8 mouse cellular contexts compared by ENCODE assay signal in genomic region chr5:53212087-53212781, GRCm38 (mm10). TPM values are rescaled to one million over a fixed set of nuclear protein-coding genes. Genes with fewer than 3 reads are reported as not detected.
DNase-seq lines count a peak whose midpoint lies in the region; ATAC-seq and TF ChIP-seq lines count a peak whose summit lies in the region.

No protein-coding gene starts in this region.

- no peak overlapping the region for H3K27ac ChIP-seq in kidney, adult 2 months (ENCODE audit: insufficient read depth, low read depth, low read length)
- peak overlapping the region; percentile 80 for H3K27ac ChIP-seq in hindbrain, embryonic 13.5 days
- H3K27ac ChIP-seq in midbrain, embryonic 14.5 days (replicated peaks; ENCODE audit: low read depth, low read length) = no peak overlapping the region

- H3K4me3 ChIP-seq in kidney, adult 2 months (ENCODE audit: insufficient read depth, low read depth, low read length) = peak overlapping the region; percentile 56
- H3K4me3 ChIP-seq in hindbrain, embryonic 13.5 days = peak overlapping the region; percentile 75
- H3K4me3 ChIP-seq in midbrain, embryonic 14.5 days (replicated peaks; ENCODE audit: low read depth, low read length) = peak overlapping the region; percentile 71

- H3K9ac ChIP-seq in hindbrain, embryonic 13.5 days = peak overlapping the region; percentile 88
- H3K9ac ChIP-seq in midbrain, embryonic 14.5 days (replicated peaks; ENCODE audit: low read length) = peak overlapping the region; percentile 86

- no peaks in the 10 kb centered on the region for H3K36me3 ChIP-seq in kidney, adult 2 months (ENCODE audit: control insufficient read depth, insufficient read depth, low read length)
- no peaks in the 10 kb centered on the region for H3K36me3 ChIP-seq in hindbrain, embryonic 13.5 days
- no peaks in the 10 kb centered on the region for H3K36me3 ChIP-seq in midbrain, embryonic 14.5 days (ENCODE audit: control insufficient read depth, insufficient read depth, low read length)

- TF ChIP-seq CTCF in kidney, adult 2 months (conservative IDR thresholded peaks at IDR 0.05; ENCODE audit: insufficient read depth, insufficient read length, low read depth, low read length) = no peak

- WGBS in kidney, adult 2 months = 15% methylated on average over 20 of the region's 20 CpGs
- 24% methylated on average over 20 of the region's 20 CpGs for WGBS in hindbrain, embryonic 13.5 days
- WGBS in midbrain, embryonic 14.5 days = 23% methylated on average over 20 of the region's 20 CpGs

- H3K27me3 ChIP-seq in kidney, adult 2 months (replicated peaks; ENCODE audit: control insufficient read depth, insufficient read depth, low read length) = no peaks in the 10 kb centered on the region
- H3K27me3 ChIP-seq in hindbrain, embryonic 13.5 days = peaks cover 21% of the 10 kb centered on the region
- peaks cover 5% of the 10 kb centered on the region; the same call in 1 of the 2 replicates for H3K27me3 ChIP-seq in midbrain, embryonic 14.5 days (ENCODE audit: control insufficient read depth, insufficient read depth, low read length)

- no peaks in the 10 kb centered on the region for H3K9me3 ChIP-seq in hindbrain, embryonic 13.5 days
- no peaks in the 10 kb centered on the region for H3K9me3 ChIP-seq in midbrain, embryonic 14.5 days (ENCODE audit: control insufficient read depth, low read length)

- ATAC-seq in common myeloid progenitor, adult 5-6 weeks (replicated peaks; ENCODE audit: low read depth, poor library complexity, severe bottlenecking) = peak; percentile 57
- no peak for ATAC-seq in hindbrain, embryonic 13.5 days (ENCODE audit: low FRiP score)
- no peak for ATAC-seq in midbrain, embryonic 14.5 days (ENCODE audit: low FRiP score, low TSS enrichment)
- ATAC-seq in CD4-positive, CD25-positive, alpha-beta regulatory T cell, adult 4 months = no peak
- ATAC-seq in frontal cortex, adult (ENCODE audit: low TSS enrichment) = no peak

- no peak for TF ChIP-seq POLR2A in kidney, adult 2 months (IDR thresholded peaks at IDR 0.05; ENCODE audit: low read depth, low read length)

- peaks cover 6% of the 10 kb centered on the region; the same call in 1 of the 2 replicates for H3K4me1 ChIP-seq in kidney, adult 2 months (ENCODE audit: control insufficient read depth, insufficient read depth, low read length)
- H3K4me1 ChIP-seq in hindbrain, embryonic 13.5 days (replicated peaks) = peaks cover 48% of the 10 kb centered on the region
- 0 out of 2 replicates have a peak, but pooled peaks cover 11% of the 10 kb centered on the region for H3K4me1 ChIP-seq in midbrain, embryonic 14.5 days (ENCODE audit: control insufficient read depth, insufficient read depth, low read length)

- intact Hi-C loops in left cerebral cortex, postnatal 14 days (cut with DNase I) = loop anchor here (5.0 kb wide), 1 partner anchor 65 kb away; no protein-coding TSS in a partner anchor

- DNase-seq in kidney, adult 2 months = no peak
- DNase-seq in kidney, adult 11 months = no peak
- peak; percentile 53 for DNase-seq in midbrain, embryonic 14.5 days
- no peak for DNase-seq in left cerebral cortex, postnatal 14 days (ENCODE audit: low spot score in 2 of 2)

- H3K4me2 ChIP-seq in hindbrain, embryonic 13.5 days = peak overlapping the region; percentile 97
- peak overlapping the region; percentile 92 for H3K4me2 ChIP-seq in midbrain, embryonic 14.5 days (ENCODE audit: low read length)

RNA-seq across cellular contexts. Expression of gene Sel1l3, which starts 1.5 kb away (rescaled TPM):
- 28.6 and 31.5 TPM in 2 replicates for polyA plus RNA-seq in kidney, adult 2 months (2012; rRNA removed)
- not detected in 2 replicates for total RNA-seq in common myeloid progenitor, adult 5-6 weeks (2017)
- 4.4 and 5.2 TPM in 2 replicates for polyA plus RNA-seq in hindbrain, embryonic 13.5 days (2015; fragmentation: Nextera tagmentation; extraction: Ambion mirVana)
- polyA plus RNA-seq in midbrain, embryonic 14.5 days (2014; fragmentation: Nextera tagmentation; extraction: Ambion mirVana) = 7.5 and 7.7 TPM in 2 replicates
- under 1 TPM in 1 of 2 experiments, not detected in 1; 0.09 TPM for polyA plus RNA-seq in CD4-positive, CD25-positive, alpha-beta regulatory T cell, adult 4 months (2017; shearing (Covaris generic))
- 10 to 100 TPM; 78.7 to 95.4 TPM for total RNA-seq in left cerebral cortex, postnatal 14 days (2021)

RNA-seq across cellular contexts. Expression of gene Smim20, which starts 54.6 kb away (rescaled TPM):
- 99.5 and 103 TPM in 2 replicates for polyA plus RNA-seq in kidney, adult 2 months (2012; rRNA removed)
- total RNA-seq in common myeloid progenitor, adult 5-6 weeks (2017) = 50.9 and 60.2 TPM in 2 replicates
- 76.0 and 76.6 TPM in 2 replicates for polyA plus RNA-seq in hindbrain, embryonic 13.5 days (2015; fragmentation: Nextera tagmentation; extraction: Ambion mirVana)
- 91.5 and 93.7 TPM in 2 replicates for polyA plus RNA-seq in midbrain, embryonic 14.5 days (2014; fragmentation: Nextera tagmentation; extraction: Ambion mirVana)
- 100 to 1,000 TPM; 104 to 116 TPM for polyA plus RNA-seq in CD4-positive, CD25-positive, alpha-beta regulatory T cell, adult 4 months (2017; shearing (Covaris generic))
- 10 to 100 TPM; 31.1 to 33.2 TPM for total RNA-seq in left cerebral cortex, postnatal 14 days (2021)
